Mouse (Mus musculus): Measurements from ENCODE around the gene Bend5. TPM values are rescaled to one million over a fixed set of nuclear protein-coding genes. Genes with fewer than 3 reads are reported as not detected.

The Bend5 gene
- polyA plus RNA-seq, 1 experiment from 2014 or later: 49.9 TPM

- WGBS: 81% methylated on average over 5 of the region's 5 CpGs
- peak overlapping the region; percentile 85 for H3K4me2 ChIP-seq (replicated peaks)
- ATAC-seq (ENCODE audit: low FRiP score, low read depth): no peak
- H3K9me3 ChIP-seq: no peaks in the 10 kb centered on the region
- H3K4me3 ChIP-seq: no peak overlapping the region
- H3K9ac ChIP-seq: no peak overlapping the region
- peaks cover 32% of the 10 kb centered on the region for H3K4me1 ChIP-seq
- H3K36me3 ChIP-seq: peaks cover 31% of the 10 kb centered on the region
- no peak overlapping the region for H3K27ac ChIP-seq
- no peaks in the 10 kb centered on the region for H3K27me3 ChIP-seq
Observed at GRCm38 (mm10) chr4:111417716-111418115, 2.9 kb downstream of the Bend5 start.

- no peak overlapping the region for H3K27ac ChIP-seq
- ATAC-seq (ENCODE audit: low FRiP score, low read depth): no peak
- WGBS: 83% methylated on average over 1 of the region's 1 CpGs
- H3K36me3 ChIP-seq: peaks cover 38% of the 10 kb centered on the region
- H3K4me2 ChIP-seq (replicated peaks): no peak overlapping the region
- no peaks in the 10 kb centered on the region for H3K9me3 ChIP-seq
- H3K4me3 ChIP-seq: no peak overlapping the region
- peaks cover 31% of the 10 kb centered on the region for H3K4me1 ChIP-seq
- H3K9ac ChIP-seq: no peak overlapping the region
- no peaks in the 10 kb centered on the region for H3K27me3 ChIP-seq
Observed at GRCm38 (mm10) chr4:111419476-111419875, 4.7 kb downstream of the Bend5 start.

- Histone ChIP-seq H3K4me1 (peaks cover 31% of the 10 kb centered on the region), H3K9me3 (no peaks in the 10 kb centered on the region), H3K9ac (no peak overlapping the region), H3K27me3 (no peaks in the 10 kb centered on the region), H3K27ac (no peak overlapping the region), H3K36me3 (peaks cover 43% of the 10 kb centered on the region), H3K4me2 (replicated peaks) (no peak overlapping the region), H3K4me3 (no peak overlapping the region)
- 72% methylated on average over 3 of the region's 3 CpGs for WGBS
- ATAC-seq (ENCODE audit: low FRiP score, low read depth): no peak
Observed at GRCm38 (mm10) chr4:111420031-111420430, 5.2 kb downstream of the Bend5 start.

- Histone ChIP-seq H3K36me3 (peaks cover 51% of the 10 kb centered on the region), H3K27ac (no peak overlapping the region), H3K27me3 (no peaks in the 10 kb centered on the region), H3K4me1 (peaks cover 30% of the 10 kb centered on the region), H3K4me2 (replicated peaks) (no peak overlapping the region), H3K4me3 (no peak overlapping the region), H3K9me3 (no peaks in the 10 kb centered on the region), H3K9ac (no peak overlapping the region)
- ATAC-seq (ENCODE audit: low FRiP score, low read depth): no peak
- 92% methylated on average over 4 of the region's 4 CpGs for WGBS
Observed at GRCm38 (mm10) chr4:111420955-111421354, 6.1 kb downstream of the Bend5 start.

GRCm38 (mm10) chr4:111421785-111422184 is 7.0 kb downstream of the Bend5 start:
- Histone ChIP-seq H3K4me1 (peaks cover 21% of the 10 kb centered on the region), H3K4me2 (replicated peaks) (no peak overlapping the region), H3K4me3 (no peak overlapping the region), H3K27ac (no peak overlapping the region), H3K27me3 (no peaks in the 10 kb centered on the region), H3K9ac (no peak overlapping the region), H3K9me3 (no peaks in the 10 kb centered on the region), H3K36me3 (peaks cover 52% of the 10 kb centered on the region)
- 81% methylated on average over 6 of the region's 6 CpGs for WGBS
- ATAC-seq (ENCODE audit: low FRiP score, low read depth): no peak

GRCm38 (mm10) chr4:111424371-111424950 is 9.7 kb downstream of the Bend5 start:
- Histone ChIP-seq H3K27ac (no peak overlapping the region), H3K9ac (no peak overlapping the region), H3K36me3 (peaks cover 32% of the 10 kb centered on the region), H3K4me3 (no peak overlapping the region), H3K4me1 (0 out of 2 replicates have a peak, but pooled peaks cover 9% of the 10 kb centered on the region), H3K27me3 (no peaks in the 10 kb centered on the region), H3K4me2 (replicated peaks) (no peak overlapping the region), H3K9me3 (no peaks in the 10 kb centered on the region)
- ATAC-seq (ENCODE audit: low FRiP score, low read depth): no peak
- 94% methylated on average over 1 of the region's 1 CpGs for WGBS

- Histone ChIP-seq H3K27ac (no peak overlapping the region), H3K27me3 (no peaks in the 10 kb centered on the region), H3K36me3 (peaks cover 33% of the 10 kb centered on the region), H3K4me1 (0 out of 2 replicates have a peak, but pooled peaks cover 9% of the 10 kb centered on the region), H3K9ac (no peak overlapping the region), H3K4me3 (no peak overlapping the region), H3K9me3 (no peaks in the 10 kb centered on the region), H3K4me2 (replicated peaks) (no peak overlapping the region)
- 64% methylated on average over 6 of the region's 6 CpGs for WGBS
- ATAC-seq (ENCODE audit: low FRiP score, low read depth): no peak
Observed at GRCm38 (mm10) chr4:111425170-111425569, 10.4 kb downstream of the Bend5 start.

GRCm38 (mm10) chr4:111431186-111431585 is 16.4 kb downstream of the Bend5 start:
- Histone ChIP-seq H3K4me2 (replicated peaks) (no peak overlapping the region), H3K27me3 (no peaks in the 10 kb centered on the region), H3K4me3 (no peak overlapping the region), H3K9me3 (no peaks in the 10 kb centered on the region), H3K27ac (no peak overlapping the region), H3K4me1 (no peaks in the 10 kb centered on the region), H3K36me3 (peaks cover 63% of the 10 kb centered on the region), H3K9ac (no peak overlapping the region)
- no peak for ATAC-seq (ENCODE audit: low FRiP score, low read depth)
- 88% methylated on average over 2 of the region's 2 CpGs for WGBS

GRCm38 (mm10) chr4:111432013-111432412 is 17.2 kb downstream of the Bend5 start:
- H3K9ac ChIP-seq: no peak overlapping the region
- H3K4me1 ChIP-seq: no peaks in the 10 kb centered on the region
- ATAC-seq (ENCODE audit: low FRiP score, low read depth): no peak
- H3K27me3 ChIP-seq: no peaks in the 10 kb centered on the region
- H3K4me3 ChIP-seq: no peak overlapping the region
- WGBS: 78% methylated on average over 5 of the region's 5 CpGs
- H3K9me3 ChIP-seq: no peaks in the 10 kb centered on the region
- no peak overlapping the region for H3K4me2 ChIP-seq (replicated peaks)
- H3K36me3 ChIP-seq: peaks cover 71% of the 10 kb centered on the region
- no peak overlapping the region for H3K27ac ChIP-seq

- H3K27me3 ChIP-seq: no peaks in the 10 kb centered on the region
- ATAC-seq (ENCODE audit: low FRiP score, low read depth): no peak
- H3K4me3 ChIP-seq: no peak overlapping the region
- no peak overlapping the region for H3K27ac ChIP-seq
- H3K4me1 ChIP-seq: no peaks in the 10 kb centered on the region
- no peak overlapping the region for H3K9ac ChIP-seq
- H3K4me2 ChIP-seq (replicated peaks): no peak overlapping the region
- H3K36me3 ChIP-seq: peaks cover 75% of the 10 kb centered on the region
- H3K9me3 ChIP-seq: no peaks in the 10 kb centered on the region
- WGBS: 77% methylated on average over 5 of the region's 5 CpGs
Observed at GRCm38 (mm10) chr4:111432417-111432816, 17.6 kb downstream of the Bend5 start.

GRCm38 (mm10) chr4:111441709-111442108 is 26.9 kb downstream of the Bend5 start:
- ATAC-seq (ENCODE audit: low FRiP score, low read depth): no peak
- Histone ChIP-seq H3K9ac (no peak overlapping the region), H3K4me3 (no peak overlapping the region), H3K36me3 (peaks cover 50% of the 10 kb centered on the region), H3K27me3 (no peaks in the 10 kb centered on the region), H3K4me2 (replicated peaks) (no peak overlapping the region), H3K27ac (no peak overlapping the region), H3K9me3 (no peaks in the 10 kb centered on the region), H3K4me1 (peaks cover 4% of the 10 kb centered on the region; the same call in 1 of the 2 replicates)
- WGBS: 62% methylated on average over 1 of the region's 1 CpGs

- no peak overlapping the region for H3K4me3 ChIP-seq
- no peak overlapping the region for H3K27ac ChIP-seq
- ATAC-seq (ENCODE audit: low FRiP score, low read depth): 0 out of 2 replicates have a peak, but pooled peaks have one; percentile 44
- WGBS: 68% methylated on average over 1 of the region's 1 CpGs
- no peak overlapping the region for H3K4me2 ChIP-seq (replicated peaks)
- H3K9me3 ChIP-seq: no peaks in the 10 kb centered on the region
- no peak overlapping the region for H3K9ac ChIP-seq
- peaks cover 4% of the 10 kb centered on the region; the same call in 1 of the 2 replicates for H3K4me1 ChIP-seq
- H3K36me3 ChIP-seq: peaks cover 48% of the 10 kb centered on the region
- H3K27me3 ChIP-seq: no peaks in the 10 kb centered on the region
Observed at GRCm38 (mm10) chr4:111442435-111443238, 27.8 kb downstream of the Bend5 start.

Data from limb, embryonic 13.5 days (tissue).